Mouse (Mus musculus): ENCODE data around the gene Arrb1. TPM values are rescaled to one million over a fixed set of nuclear protein-coding genes. Genes with fewer than 3 reads are reported as not detected.

Gene Arrb1
- polyA plus RNA-seq, 1 experiment from 2014 or later: 5.3 TPM

DNA sequence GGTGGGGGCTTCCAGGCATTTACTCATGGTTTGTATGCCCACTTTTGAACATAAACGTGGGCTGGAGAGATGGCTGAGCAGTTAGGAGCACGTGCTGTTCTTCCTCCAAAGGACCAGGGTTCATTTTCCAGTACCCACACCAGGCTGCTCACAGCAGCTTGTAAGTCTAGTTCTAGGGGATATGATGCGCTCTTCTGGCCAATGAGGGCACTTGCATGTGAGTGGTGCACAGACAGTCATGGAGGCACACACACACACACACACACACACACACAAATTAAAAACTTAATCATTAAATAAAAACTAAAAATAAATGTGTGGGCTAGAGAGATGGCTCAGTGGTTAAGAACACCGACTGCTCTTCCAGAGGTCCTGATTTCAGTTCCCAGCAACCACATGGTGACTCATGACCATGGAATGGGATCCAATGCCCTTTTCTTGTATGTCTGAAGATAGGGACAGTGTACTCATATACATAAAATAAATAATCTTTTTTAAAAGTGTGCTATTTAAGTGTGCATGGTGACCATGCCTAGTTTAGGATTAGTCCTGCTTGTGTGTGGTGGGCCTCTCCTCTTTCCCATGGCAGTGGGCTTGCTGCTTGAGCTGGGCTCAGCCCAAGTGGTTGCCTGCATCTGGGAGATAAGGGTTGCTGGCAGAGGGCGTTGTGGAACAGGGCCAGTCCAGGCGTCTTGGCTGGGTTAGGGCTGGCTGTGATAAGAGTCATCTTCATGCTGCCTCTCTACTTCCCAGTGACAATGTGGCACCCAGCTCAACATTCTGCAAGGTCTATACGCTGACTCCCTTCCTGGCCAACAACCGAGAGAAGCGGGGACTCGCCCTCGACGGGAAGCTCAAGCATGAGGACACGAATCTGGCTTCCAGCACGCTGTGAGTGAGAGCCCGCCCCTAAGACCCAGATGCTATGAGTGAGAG is 58.9 kb downstream of the Arrb1 start:
- H3K4me2 ChIP-seq (ENCODE audit: low read depth): no peak overlapping the region
- WGBS: 87% methylated on average over 14 of the region's 15 CpGs
- DNase-seq (ENCODE audit: low spot score) (no peak), ATAC-seq (ENCODE audit: insufficient read depth, low FRiP score, low TSS enrichment) (no peak)
- H3K4me1 ChIP-seq (ENCODE audit: control insufficient read depth, insufficient read depth, low read length): no peaks in the 10 kb centered on the region; the same call in 1 of the 2 replicates
- H3K9me3 ChIP-seq (ENCODE audit: control insufficient read depth, low read length): no peaks in the 10 kb centered on the region
- no peaks in the 10 kb centered on the region for H3K27me3 ChIP-seq (ENCODE audit: control insufficient read depth, insufficient read depth, low read length)
- no peak overlapping the region for H3K4me3 ChIP-seq (ENCODE audit: low read depth, low read length)
- no peak overlapping the region for H3K9ac ChIP-seq (ENCODE audit: low read length)
- 0 out of 2 replicates have a peak, but pooled peaks cover 2% of the 10 kb centered on the region for H3K36me3 ChIP-seq (ENCODE audit: control insufficient read depth, insufficient read depth, low read length)
- no peak overlapping the region for H3K27ac ChIP-seq (ENCODE audit: low read depth, low read length)

DNA sequence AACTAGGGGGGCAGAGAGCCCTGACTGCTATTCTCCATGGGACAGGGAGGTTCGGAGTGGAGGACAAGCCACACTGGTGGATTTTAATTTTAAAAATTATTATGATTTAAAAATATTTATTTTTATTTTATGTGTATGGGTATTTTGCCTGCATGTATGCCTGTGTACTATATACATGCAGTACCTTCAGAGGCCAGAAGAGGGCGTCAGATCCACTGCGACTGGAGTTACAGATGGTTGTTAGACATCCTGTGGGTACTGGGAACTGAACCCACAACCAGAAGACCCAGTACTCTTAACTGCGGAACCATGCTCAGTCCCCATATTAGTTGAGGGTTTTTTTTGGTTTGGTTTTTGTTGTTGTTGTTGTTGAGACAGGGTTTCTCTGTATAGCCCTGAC is 63.5 kb downstream of the Arrb1 start:
- Histone ChIP-seq H3K9me3 (ENCODE audit: control insufficient read depth, low read length) (no peaks in the 10 kb centered on the region), H3K4me3 (ENCODE audit: low read depth, low read length) (no peak overlapping the region), H3K4me1 (ENCODE audit: control insufficient read depth, insufficient read depth, low read length) (no peaks in the 10 kb centered on the region), H3K36me3 (ENCODE audit: control insufficient read depth, insufficient read depth, low read length) (no peaks in the 10 kb centered on the region), H3K27me3 (ENCODE audit: control insufficient read depth, insufficient read depth, low read length) (no peaks in the 10 kb centered on the region), H3K9ac (ENCODE audit: low read length) (no peak overlapping the region), H3K27ac (ENCODE audit: low read depth, low read length) (no peak overlapping the region), H3K4me2 (ENCODE audit: low read depth) (no peak overlapping the region)
- ATAC-seq (ENCODE audit: insufficient read depth, low FRiP score, low TSS enrichment): no peak
- DNase-seq (ENCODE audit: low spot score): no peak
- WGBS: 75% methylated on average over 4 of the region's 4 CpGs

DNA sequence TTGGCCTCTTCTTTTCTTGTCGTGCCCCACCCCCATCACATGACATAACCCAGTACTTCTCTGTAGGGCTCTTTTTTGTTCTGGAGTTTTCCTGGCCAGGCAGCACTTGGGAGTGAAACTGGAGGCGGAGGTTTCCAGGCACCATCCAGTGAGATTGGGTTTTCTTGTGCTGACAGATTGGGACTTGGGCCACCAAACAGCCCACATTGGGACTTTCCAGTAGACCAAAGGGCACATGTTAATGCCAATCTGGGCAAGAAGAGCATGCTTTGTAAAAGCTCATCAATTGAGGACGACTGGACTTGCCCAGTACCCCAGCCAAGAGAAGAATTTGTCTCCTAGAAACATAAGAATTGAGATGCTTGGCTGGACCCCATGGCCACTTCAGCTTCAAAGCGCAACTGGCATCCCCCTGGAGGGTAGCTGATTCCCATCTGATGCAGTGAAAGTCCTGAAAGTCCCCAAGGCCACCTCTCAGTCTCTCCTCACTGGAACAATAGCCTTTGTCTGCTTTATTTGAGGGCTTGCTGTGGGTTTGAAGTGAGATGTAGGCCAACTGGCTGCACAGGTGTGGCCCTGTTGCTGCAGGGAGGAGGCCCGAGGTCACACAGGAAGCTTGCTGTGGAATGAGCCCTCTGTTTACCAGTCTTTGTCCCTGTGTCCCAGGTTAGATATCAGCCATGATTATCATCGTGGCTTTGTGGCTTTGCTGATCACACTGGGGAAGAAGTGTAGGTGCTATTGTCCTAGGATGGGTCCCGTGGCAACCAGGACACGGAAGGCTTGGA is 68.8 kb downstream of the Arrb1 start:
- H3K27ac ChIP-seq (ENCODE audit: low read depth, low read length): no peak overlapping the region
- WGBS: 91% methylated on average over 8 of the region's 8 CpGs
- H3K9me3 ChIP-seq (ENCODE audit: control insufficient read depth, low read length): no peaks in the 10 kb centered on the region
- no peak overlapping the region for H3K9ac ChIP-seq (ENCODE audit: low read length)
- no peak for DNase-seq (ENCODE audit: low spot score)
- ATAC-seq (ENCODE audit: insufficient read depth, low FRiP score, low TSS enrichment): no peak
- H3K4me2 ChIP-seq (ENCODE audit: low read depth): no peak overlapping the region
- H3K4me1 ChIP-seq (ENCODE audit: control insufficient read depth, insufficient read depth, low read length): no peaks in the 10 kb centered on the region
- H3K27me3 ChIP-seq (ENCODE audit: control insufficient read depth, insufficient read depth, low read length): no peaks in the 10 kb centered on the region
- H3K36me3 ChIP-seq (ENCODE audit: control insufficient read depth, insufficient read depth, low read length): no peaks in the 10 kb centered on the region
- H3K4me3 ChIP-seq (ENCODE audit: low read depth, low read length): no peak overlapping the region

DNA sequence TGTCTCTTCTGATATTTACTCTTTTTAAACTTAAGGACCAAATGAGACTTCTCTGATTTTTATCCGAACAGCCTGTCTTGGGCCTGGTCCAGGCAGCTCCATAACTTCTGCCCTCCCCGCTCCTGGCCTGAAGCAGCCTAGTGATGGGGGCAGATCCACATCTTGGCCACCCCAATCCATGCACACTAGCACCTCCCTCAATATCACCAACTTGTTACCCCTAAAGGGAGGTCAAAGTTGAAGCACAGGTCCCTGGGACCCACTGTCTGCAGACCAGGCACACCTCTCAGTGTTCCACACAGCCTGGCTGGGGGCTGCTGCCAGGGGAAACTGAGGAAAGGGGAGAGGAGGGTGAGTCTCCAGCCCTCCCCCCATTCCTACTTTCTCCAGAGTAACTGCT is 69.8 kb downstream of the Arrb1 start:
- H3K27me3 ChIP-seq (ENCODE audit: control insufficient read depth, insufficient read depth, low read length): no peaks in the 10 kb centered on the region
- H3K9me3 ChIP-seq (ENCODE audit: control insufficient read depth, low read length): no peaks in the 10 kb centered on the region
- no peak overlapping the region for H3K4me2 ChIP-seq (ENCODE audit: low read depth)
- H3K4me1 ChIP-seq (ENCODE audit: control insufficient read depth, insufficient read depth, low read length): no peaks in the 10 kb centered on the region
- ATAC-seq (ENCODE audit: insufficient read depth, low FRiP score, low TSS enrichment) (no peak), DNase-seq (ENCODE audit: low spot score) (no peak)
- 96% methylated on average over 2 of the region's 2 CpGs for WGBS
- no peaks in the 10 kb centered on the region for H3K36me3 ChIP-seq (ENCODE audit: control insufficient read depth, insufficient read depth, low read length)
- no peak overlapping the region for H3K4me3 ChIP-seq (ENCODE audit: low read depth, low read length)
- H3K27ac ChIP-seq (ENCODE audit: low read depth, low read length): no peak overlapping the region
- H3K9ac ChIP-seq (ENCODE audit: low read length): no peak overlapping the region

GRCm38 (mm10) chr7:99606303-99606702 is 71.0 kb downstream of the Arrb1 start:
- DNase-seq (ENCODE audit: low spot score): no peak
- ATAC-seq (ENCODE audit: insufficient read depth, low FRiP score, low TSS enrichment): no peak
- Histone ChIP-seq H3K9ac (ENCODE audit: low read length) (no peak overlapping the region), H3K36me3 (ENCODE audit: control insufficient read depth, insufficient read depth, low read length) (no peaks in the 10 kb centered on the region), H3K4me2 (ENCODE audit: low read depth) (no peak overlapping the region), H3K27me3 (ENCODE audit: control insufficient read depth, insufficient read depth, low read length) (no peaks in the 10 kb centered on the region), H3K4me1 (ENCODE audit: control insufficient read depth, insufficient read depth, low read length) (no peaks in the 10 kb centered on the region), H3K4me3 (ENCODE audit: low read depth, low read length) (no peak overlapping the region), H3K27ac (ENCODE audit: low read depth, low read length) (no peak overlapping the region), H3K9me3 (ENCODE audit: control insufficient read depth, low read length) (no peaks in the 10 kb centered on the region)
- WGBS: 86% methylated on average over 11 of the region's 11 CpGs

DNA sequence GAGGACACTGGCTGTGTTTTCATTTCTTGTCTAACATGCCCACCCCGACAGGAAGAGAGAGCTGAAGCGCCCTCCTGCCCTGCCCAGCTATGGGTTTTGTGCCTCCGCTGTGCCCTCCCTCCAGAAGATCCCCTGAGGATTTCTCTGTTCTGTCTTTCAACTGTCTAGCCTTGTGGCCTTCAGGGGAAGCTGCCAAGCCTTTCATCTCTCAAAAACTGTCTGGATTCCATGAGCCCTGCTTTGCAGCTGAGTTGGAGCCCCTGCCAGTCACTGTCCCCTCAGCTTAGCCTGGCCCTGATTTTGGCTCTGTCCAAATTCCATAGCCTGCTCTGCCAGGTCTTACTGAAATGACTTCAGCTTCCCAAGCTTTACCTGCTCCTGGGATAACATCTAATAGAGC is 71.5 kb downstream of the Arrb1 start:
- Histone ChIP-seq H3K36me3 (ENCODE audit: control insufficient read depth, insufficient read depth, low read length) (no peaks in the 10 kb centered on the region), H3K4me2 (ENCODE audit: low read depth) (no peak overlapping the region), H3K4me1 (ENCODE audit: control insufficient read depth, insufficient read depth, low read length) (no peaks in the 10 kb centered on the region), H3K27ac (ENCODE audit: low read depth, low read length) (no peak overlapping the region), H3K27me3 (ENCODE audit: control insufficient read depth, insufficient read depth, low read length) (no peaks in the 10 kb centered on the region), H3K9me3 (ENCODE audit: control insufficient read depth, low read length) (no peaks in the 10 kb centered on the region), H3K4me3 (ENCODE audit: low read depth, low read length) (no peak overlapping the region), H3K9ac (ENCODE audit: low read length) (no peak overlapping the region)
- no peak for ATAC-seq (ENCODE audit: insufficient read depth, low FRiP score, low TSS enrichment)
- 65% methylated on average over 3 of the region's 3 CpGs for WGBS
- no peak for DNase-seq (ENCODE audit: low spot score)

- H3K9ac ChIP-seq (ENCODE audit: low read length): no peak overlapping the region
- H3K27me3 ChIP-seq (ENCODE audit: control insufficient read depth, insufficient read depth, low read length): no peaks in the 10 kb centered on the region
- H3K4me1 ChIP-seq (ENCODE audit: control insufficient read depth, insufficient read depth, low read length): no peaks in the 10 kb centered on the region
- H3K9me3 ChIP-seq (ENCODE audit: control insufficient read depth, low read length): no peaks in the 10 kb centered on the region
- no peak overlapping the region for H3K4me3 ChIP-seq (ENCODE audit: low read depth, low read length)
- H3K36me3 ChIP-seq (ENCODE audit: control insufficient read depth, insufficient read depth, low read length): no peaks in the 10 kb centered on the region
- H3K4me2 ChIP-seq (ENCODE audit: low read depth): no peak overlapping the region
- ATAC-seq (ENCODE audit: insufficient read depth, low FRiP score, low TSS enrichment) (no peak), DNase-seq (ENCODE audit: low spot score) (no peak)
- H3K27ac ChIP-seq (ENCODE audit: low read depth, low read length): no peak overlapping the region
- WGBS: 62% methylated on average over 2 of the region's 2 CpGs
These were observed 72.4 kb downstream of the Arrb1 start for GRCm38 (mm10) chr7:99607632-99608031.

DNA sequence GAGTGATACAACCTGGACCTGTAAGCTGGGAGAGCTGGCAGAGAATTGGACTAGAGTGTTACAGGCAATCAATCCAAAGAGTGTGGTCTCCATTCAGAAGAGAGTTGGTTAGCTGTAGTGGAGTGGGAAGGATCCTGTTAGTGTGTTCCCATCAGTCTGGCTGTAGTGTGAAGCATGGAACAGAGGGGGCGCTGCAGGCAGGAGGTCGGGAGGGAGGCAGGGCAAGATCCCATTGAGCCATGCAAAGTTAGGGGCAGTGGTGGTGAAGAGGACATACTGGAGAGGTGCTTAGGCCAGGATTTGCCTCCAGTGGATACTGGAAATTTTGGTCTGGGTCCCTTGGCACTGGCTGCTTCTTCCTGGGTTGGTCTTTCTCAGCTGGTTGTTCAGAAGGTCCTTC is 83.0 kb downstream of the Arrb1 start:
- no peak for ATAC-seq (ENCODE audit: insufficient read depth, low FRiP score, low TSS enrichment)
- Histone ChIP-seq H3K4me3 (ENCODE audit: low read depth, low read length) (no peak overlapping the region), H3K27me3 (ENCODE audit: control insufficient read depth, insufficient read depth, low read length) (no peaks in the 10 kb centered on the region), H3K9me3 (ENCODE audit: control insufficient read depth, low read length) (no peaks in the 10 kb centered on the region), H3K9ac (ENCODE audit: low read length) (no peak overlapping the region), H3K27ac (ENCODE audit: low read depth, low read length) (no peak overlapping the region), H3K4me2 (ENCODE audit: low read depth) (no peak overlapping the region), H3K36me3 (ENCODE audit: control insufficient read depth, insufficient read depth, low read length) (no peaks in the 10 kb centered on the region), H3K4me1 (ENCODE audit: control insufficient read depth, insufficient read depth, low read length) (0 out of 2 replicates have a peak, but pooled peaks cover 2% of the 10 kb centered on the region)
- DNase-seq (ENCODE audit: low spot score): no peak
- 78% methylated on average over 2 of the region's 2 CpGs for WGBS

Measured in neural tube, embryonic 11.5 days (tissue).